Comparison of ENCODE assay signal across 28 mouse cellular contexts in genomic region chr15:12817592-12817991, GRCm38 (mm10).
"Had no signal": no experiment of that assay in that cellular context is flagged by ENCODE, and none has a peak within 500 bp of the region (broad histone marks: within the 10 kb centered on the region; RNA-seq: fewer than 3 reads in every experiment).

No protein-coding gene starts in this region.

- H3K4me2 ChIP-seq: embryonic facial prominence, embryonic 12.5 days; embryonic facial prominence, embryonic 13.5 days; embryonic facial prominence, embryonic 15.5 days; forebrain, embryonic 12.5 days; forebrain, embryonic 13.5 days; forebrain, embryonic 15.5 days had no signal

- ATAC-seq: forebrain, embryonic 13.5 days; forebrain, embryonic 14.5 days; forebrain, embryonic 15.5 days; forebrain, embryonic 16.5 days; forebrain, postnatal 0 days had no signal

- H3K27me3 ChIP-seq: embryonic facial prominence, embryonic 12.5 days; embryonic facial prominence, embryonic 13.5 days; embryonic facial prominence, embryonic 15.5 days; forebrain, embryonic 12.5 days; forebrain, embryonic 13.5 days; forebrain, embryonic 15.5 days had no signal

- H3K4me3 ChIP-seq: embryonic facial prominence, embryonic 10.5 days; embryonic facial prominence, embryonic 12.5 days; embryonic facial prominence, embryonic 13.5 days; embryonic facial prominence, embryonic 15.5 days; erythroblast, embryonic 14.5 days; forebrain, embryonic 10.5 days; forebrain, embryonic 12.5 days; forebrain, embryonic 13.5 days; forebrain, embryonic 15.5 days; gastrocnemius, adult 2 months had no signal

- DNase-seq: cerebellum, adult 18-20 months; cerebellum, adult 2 months; cerebellum, adult 8-10 months; cerebellum, adult 9-10 months; cerebellum, adult 9-11 months; cerebellum, postnatal 10 days; cerebellum, postnatal 14 days; cerebellum, postnatal 25 days; cerebellum, postnatal 36 days; embryo, embryonic 11 days; forebrain, postnatal 0 days; gastrocnemius, adult 2 months; gastrocnemius, postnatal 10 days; gastrocnemius, postnatal 14 days; gastrocnemius, postnatal 25 days; gastrocnemius, postnatal 36 days; heart, adult 18-20 months had no signal

- H3K9ac ChIP-seq: embryonic facial prominence, embryonic 12.5 days; embryonic facial prominence, embryonic 13.5 days; embryonic facial prominence, embryonic 15.5 days; forebrain, embryonic 12.5 days; forebrain, embryonic 13.5 days; forebrain, embryonic 15.5 days; forebrain, postnatal 0 days had no signal

- H3K27ac ChIP-seq: embryonic facial prominence, embryonic 10.5 days; embryonic facial prominence, embryonic 12.5 days; embryonic facial prominence, embryonic 13.5 days; embryonic facial prominence, embryonic 15.5 days; forebrain, embryonic 10.5 days; forebrain, embryonic 12.5 days; forebrain, embryonic 13.5 days; forebrain, embryonic 15.5 days; gastrocnemius, adult 2 months had no signal

- H3K9me3 ChIP-seq: embryonic facial prominence, embryonic 10.5 days; embryonic facial prominence, embryonic 12.5 days; embryonic facial prominence, embryonic 13.5 days; embryonic facial prominence, embryonic 15.5 days; forebrain, embryonic 10.5 days; forebrain, embryonic 12.5 days; forebrain, embryonic 13.5 days had no signal

- H3K4me1 ChIP-seq: embryonic facial prominence, embryonic 12.5 days; embryonic facial prominence, embryonic 15.5 days; forebrain, embryonic 13.5 days; forebrain, embryonic 15.5 days had no signal
